Mouse (Mus musculus) hindbrain, postnatal 0 days (tissue): Measurements from ENCODE around the gene Nap1l4. TPM values are rescaled to one million over a fixed set of nuclear protein-coding genes. Genes with fewer than 3 reads are reported as not detected.

ENCODE experiments used
- ATAC-seq: fragments of 200-750 bp; cut with Nextera tagmentation; 2 replicates; pipeline ENCODE4 v1.8.0; 2017; ENCODE audit warnings: mild to moderate bottlenecking, moderate TSS enrichment, moderate library complexity
- DNase-seq: peaks from one replicate; pipeline ENCODE4 v3.0.0-alpha.2; 2015; ENCODE audit warnings: low spot score
- H3K27ac ChIP-seq: fragments of 300-500 bp; sonication (generic); 2 replicates; pipeline ENCODE4 v1.5.1; 2014; ENCODE audit warnings: mild to moderate bottlenecking
- H3K27me3 ChIP-seq: fragments of 300-500 bp; sonication (generic); 2 replicates; pipeline ENCODE4 v1.6.1; 2014; ENCODE audit warnings: low read length, mixed read lengths; ENCODE audit not compliant: insufficient read depth
- H3K36me3 ChIP-seq: fragments of 300-500 bp; sonication (generic); 2 replicates; pipeline ENCODE4 v1.6.1; 2014; ENCODE audit warnings: low read length, mixed read lengths; ENCODE audit not compliant: insufficient read depth
- H3K4me1 ChIP-seq: fragments of 300-500 bp; sonication (generic); 2 replicates; pipeline ENCODE4 v1.6.1; 2014; ENCODE audit warnings: antibody characterized with exemption, low read length, mixed read lengths; ENCODE audit not compliant: insufficient read depth
- H3K4me2 ChIP-seq: fragments of 300-500 bp; sonication (generic); 2 replicates; pipeline ENCODE4 v1.6.1; 2014; ENCODE audit warnings: low read depth, mild to moderate bottlenecking, low read length, moderate library complexity, mixed read lengths
- H3K4me3 ChIP-seq: fragments of 300-500 bp; sonication (generic); 2 replicates; pipeline ENCODE4 v1.5.1; 2014; ENCODE audit warnings: low read length
- H3K9ac ChIP-seq: fragments of 300-500 bp; sonication (generic); replicated peaks from 2 replicates; pipeline ENCODE4 v1.6.1; 2014; ENCODE audit warnings: mild to moderate bottlenecking, low read length, moderate library complexity, mixed read lengths
- H3K9me3 ChIP-seq: fragments of 300-500 bp; sonication (generic); 2 replicates; pipeline ENCODE4 v1.6.1; 2016; ENCODE audit warnings: low read length, mixed read lengths
- CTCF ChIP-seq: IDR thresholded peaks from 2 replicates; pipeline ENCODE4 v1.5.1; 2016; ENCODE audit warnings: antibody characterized with exemption, control low read depth, low read depth
- WGBS: fragments of 180-500 bp; shearing (Covaris S2); extraction: QIAGEN DNeasy Blood & Tissue Kit; methylation state at CpG from one replicate; pipeline ENCODE4 v1.1.7; 2014; 5-methylcytosine and 5-hydroxymethylcytosine counted together
- polyA plus RNA-seq: library from polyadenylated mRNA; unstranded; fragments of >200 nt; fragmentation: Nextera tagmentation; extraction: Ambion mirVana; gene quantifications from 2 replicates; pipeline ENCODE4 v1.2.1, GENCODE M21; 2015
- total RNA-seq: library from RNA; depleted of rRNA; stranded (reverse); fragments of >200 nt; gene quantifications from 2 replicates; pipeline ENCODE4 v1.2.3, GENCODE M21; 2014

Nap1l4 gene
- total and polyA plus RNA-seq, 2 experiments from 2014 or later, result 140 to 253 TPM

GRCm38 (mm10) chr7:143501643-143502417 lies 47.1 kb downstream of the Nap1l4 start:
- H3K9me3 ChIP-seq, result no peaks in the 10 kb centered on the region
- DNase-seq (peak; percentile 58), ATAC-seq (no peak)
- 0 out of 2 replicates have a peak, but pooled peaks cover 2% of the 10 kb centered on the region for H3K4me1 ChIP-seq
- H3K27me3 ChIP-seq, result peaks cover 30% of the 10 kb centered on the region
- H3K4me3 ChIP-seq, result peak overlapping the region; percentile 39
- H3K36me3 ChIP-seq, result no peaks in the 10 kb centered on the region
- 3% methylated on average over 55 of the region's 55 CpGs for WGBS
- no peak overlapping the region for H3K27ac ChIP-seq
- H3K4me2 ChIP-seq, result peak overlapping the region; percentile 70
- H3K9ac ChIP-seq, result no peak overlapping the region; the same call in 1 of the 2 replicates
- no peak for TF ChIP-seq CTCF

- peaks cover 30% of the 10 kb centered on the region for H3K27me3 ChIP-seq
- no peak for DNase-seq
- 0 out of 2 replicates have a peak, but pooled peaks cover 2% of the 10 kb centered on the region for H3K4me1 ChIP-seq
Observed at GRCm38 (mm10) chr7:143500912-143501311, 48.0 kb downstream of the Nap1l4 start.

GRCm38 (mm10) chr7:143498584-143498983 lies 50.3 kb downstream of the Nap1l4 start:
- Histone ChIP-seq H3K4me2 (no peak overlapping the region), H3K27me3 (peaks cover 21% of the 10 kb centered on the region), H3K4me3 (no peak overlapping the region), H3K4me1 (0 out of 2 replicates have a peak, but pooled peaks cover 2% of the 10 kb centered on the region), H3K27ac (no peak overlapping the region), H3K36me3 (no peaks in the 10 kb centered on the region), H3K9ac (no peak overlapping the region), H3K9me3 (no peaks in the 10 kb centered on the region)
- TF ChIP-seq CTCF, result no peak
- WGBS, result 95% methylated on average over 4 of the region's 4 CpGs
- no peak for DNase-seq
- no peak for ATAC-seq

More at GRCm38 (mm10) chr7:143500912-143501311, 48.0 kb downstream of the Nap1l4 start:
- no peak for TF ChIP-seq CTCF
- H3K27ac ChIP-seq, result no peak overlapping the region
- H3K4me2 ChIP-seq, result no peak overlapping the region
- H3K9ac ChIP-seq, result no peak overlapping the region
- WGBS, result 43% methylated on average over 2 of the region's 2 CpGs
- no peak for ATAC-seq
- no peaks in the 10 kb centered on the region for H3K9me3 ChIP-seq
- H3K4me3 ChIP-seq, result no peak overlapping the region
- no peaks in the 10 kb centered on the region for H3K36me3 ChIP-seq

- 82% methylated on average over 8 of the region's 8 CpGs for WGBS
- H3K9ac ChIP-seq, result no peak overlapping the region
Observed at GRCm38 (mm10) chr7:143495104-143495961, 53.6 kb downstream of the Nap1l4 start.

GRCm38 (mm10) chr7:143493616-143494126 lies 55.2 kb downstream of the Nap1l4 start:
- Histone ChIP-seq H3K9me3 (no peaks in the 10 kb centered on the region), H3K27me3 (no peaks in the 10 kb centered on the region), H3K36me3 (no peaks in the 10 kb centered on the region), H3K4me2 (no peak overlapping the region), H3K4me3 (no peak overlapping the region), H3K4me1 (no peaks in the 10 kb centered on the region), H3K9ac (no peak overlapping the region), H3K27ac (no peak overlapping the region)
- no peak for TF ChIP-seq CTCF
- WGBS, result 86% methylated on average over 6 of the region's 6 CpGs
- ATAC-seq (no peak), DNase-seq (no peak)

More at GRCm38 (mm10) chr7:143495104-143495961, 53.6 kb downstream of the Nap1l4 start:
- Histone ChIP-seq H3K4me2 (no peak overlapping the region), H3K27ac (no peak overlapping the region), H3K4me1 (no peaks in the 10 kb centered on the region), H3K9me3 (no peaks in the 10 kb centered on the region), H3K36me3 (no peaks in the 10 kb centered on the region), H3K4me3 (no peak overlapping the region), H3K27me3 (peaks cover 3% of the 10 kb centered on the region)
- DNase-seq (no peak), ATAC-seq (no peak)
- no peak for TF ChIP-seq CTCF

GRCm38 (mm10) chr7:143489735-143490134 lies 59.2 kb downstream of the Nap1l4 start:
- 84% methylated on average over 6 of the region's 6 CpGs for WGBS
- Histone ChIP-seq H3K27ac (no peak overlapping the region), H3K4me1 (no peaks in the 10 kb centered on the region), H3K36me3 (no peaks in the 10 kb centered on the region), H3K4me3 (no peak overlapping the region), H3K4me2 (no peak overlapping the region), H3K9me3 (no peaks in the 10 kb centered on the region), H3K9ac (no peak overlapping the region), H3K27me3 (no peaks in the 10 kb centered on the region)
- TF ChIP-seq CTCF, result no peak
- ATAC-seq (no peak), DNase-seq (no peak)
